Mouse (Mus musculus) spleen, adult 2 months (tissue): ENCODE data around the gene Nfia. TPM values are rescaled to one million over a fixed set of nuclear protein-coding genes. Genes with fewer than 3 reads are reported as not detected.

Experiments
- DNase-seq, 2 experiments: peaks; one replicate each; pipeline versions ENCODE4 v3.0.0 to v3.0.0-alpha.2; 2012 to 2021; ENCODE audit warnings: low spot score in 2 of 2, low read depth in 1 of 2
- H3K27ac ChIP-seq: fragments of 200-500 bp; 2 replicates; pipeline ENCODE4 v1.5.1; 2012; ENCODE audit warnings: low read length, inconsistent platforms; ENCODE audit not compliant: insufficient read depth
- H3K27me3 ChIP-seq: fragments of 200-500 bp; 2 replicates; pipeline ENCODE4 v1.6.1; 2012; ENCODE audit warnings: mild to moderate bottlenecking, moderate library complexity, low read length, inconsistent platforms; ENCODE audit not compliant: control insufficient read depth, insufficient read depth
- H3K36me3 ChIP-seq: fragments of 200-500 bp; 2 replicates; pipeline ENCODE4 v1.6.1; 2012; ENCODE audit warnings: mild to moderate bottlenecking, low read length, inconsistent platforms; ENCODE audit not compliant: control insufficient read depth, insufficient read depth
- H3K4me1 ChIP-seq: fragments of 200-500 bp; 2 replicates; pipeline ENCODE4 v1.6.1; 2011; ENCODE audit warnings: inconsistent platforms; ENCODE audit not compliant: control insufficient read depth, insufficient read depth, insufficient read length
- H3K4me3 ChIP-seq: fragments of 200-500 bp; 2 replicates; pipeline ENCODE4 v1.5.1; 2011; ENCODE audit warnings: mild to moderate bottlenecking, inconsistent platforms; ENCODE audit not compliant: insufficient read depth, insufficient read length; ENCODE audit errors: extremely low read depth
- CTCF ChIP-seq: fragments of 200-500 bp; IDR thresholded peaks from 2 replicates; pipeline ENCODE4 v1.5.1; 2011; ENCODE audit warnings: mild to moderate bottlenecking, inconsistent platforms; ENCODE audit not compliant: insufficient read depth, insufficient read length, insufficient replicate concordance; ENCODE audit errors: extremely low read depth
- POLR2A ChIP-seq: fragments of 200-500 bp; IDR thresholded peaks from 2 replicates; pipeline ENCODE4 v1.6.1; 2011; ENCODE audit warnings: low read depth, low read length, inconsistent platforms
- WGBS: fragments of 180-500 bp; shearing (Covaris S2); methylation state at CpG from one replicate; pipeline ENCODE4 v1.1.7; 2018; 5-methylcytosine and 5-hydroxymethylcytosine counted together
- polyA plus RNA-seq: library from polyadenylated mRNA; depleted of rRNA; stranded (reverse); fragments of >200 nt; gene quantifications from 2 replicates; pipeline ENCODE4 v1.2.3, GENCODE M21; 2012

Gene Nfia
- polyA plus RNA-seq, 1 experiment: 10.3 TPM

- no peak for TF ChIP-seq POLR2A
- TF ChIP-seq CTCF: no peak
- WGBS: 96% methylated on average over 9 of the region's 9 CpGs
- no peaks in the 10 kb centered on the region for H3K4me1 ChIP-seq
- no peak overlapping the region for H3K27ac ChIP-seq
- H3K36me3 ChIP-seq: no peaks in the 10 kb centered on the region
- no peak for DNase-seq
- H3K27me3 ChIP-seq: no peaks in the 10 kb centered on the region
- H3K4me3 ChIP-seq: no peak overlapping the region
Measured at GRCm38 (mm10) chr4:97880120-97881055, 107.9 kb downstream of the Nfia start.

GRCm38 (mm10) chr4:97885574-97885973 is 113.0 kb downstream of the Nfia start:
- WGBS: 84% methylated on average over 5 of the region's 5 CpGs
- no peak for TF ChIP-seq POLR2A
- TF ChIP-seq CTCF: no peak

GRCm38 (mm10) chr4:97886220-97886619 is 113.7 kb downstream of the Nfia start:
- no peaks in the 10 kb centered on the region for H3K36me3 ChIP-seq
- H3K27me3 ChIP-seq: no peaks in the 10 kb centered on the region
- H3K4me1 ChIP-seq: no peaks in the 10 kb centered on the region
- TF ChIP-seq POLR2A (no peak), CTCF (no peak)
- no peak overlapping the region for H3K4me3 ChIP-seq
- no peak overlapping the region for H3K27ac ChIP-seq
- DNase-seq: no peak
- WGBS: 93% methylated on average over 5 of the region's 5 CpGs

More at GRCm38 (mm10) chr4:97885574-97885973, 113.0 kb downstream of the Nfia start:
- DNase-seq: no peak
- Histone ChIP-seq H3K27ac (no peak overlapping the region), H3K36me3 (no peaks in the 10 kb centered on the region), H3K27me3 (no peaks in the 10 kb centered on the region), H3K4me3 (no peak overlapping the region), H3K4me1 (no peaks in the 10 kb centered on the region)

GRCm38 (mm10) chr4:97887228-97887627 is 114.7 kb downstream of the Nfia start:
- Histone ChIP-seq H3K4me3 (no peak overlapping the region), H3K36me3 (no peaks in the 10 kb centered on the region), H3K4me1 (no peaks in the 10 kb centered on the region), H3K27me3 (no peaks in the 10 kb centered on the region), H3K27ac (no peak overlapping the region)
- TF ChIP-seq POLR2A (no peak), CTCF (no peak)
- 97% methylated on average over 1 of the region's 1 CpGs for WGBS
- no peak for DNase-seq

GRCm38 (mm10) chr4:97891063-97891462 is 118.5 kb downstream of the Nfia start:
- no peaks in the 10 kb centered on the region for H3K27me3 ChIP-seq
- WGBS: 29% methylated on average over 3 of the region's 3 CpGs
- no peaks in the 10 kb centered on the region for H3K4me1 ChIP-seq
- TF ChIP-seq POLR2A (no peak), CTCF (no peak)
- no peak for DNase-seq
- H3K4me3 ChIP-seq: no peak overlapping the region
- no peak overlapping the region for H3K27ac ChIP-seq
- H3K36me3 ChIP-seq: no peaks in the 10 kb centered on the region

- DNase-seq: no peak
- TF ChIP-seq CTCF (no peak), POLR2A (no peak)
- Histone ChIP-seq H3K27me3 (no peaks in the 10 kb centered on the region), H3K27ac (no peak overlapping the region), H3K4me3 (no peak overlapping the region), H3K4me1 (no peaks in the 10 kb centered on the region), H3K36me3 (no peaks in the 10 kb centered on the region)
- WGBS: 62% methylated on average over 1 of the region's 1 CpGs
Measured at GRCm38 (mm10) chr4:97891611-97892010, 119.1 kb downstream of the Nfia start.
